Mouse (Mus musculus): ENCODE data around the gene Spag4.

Gene Spag4

DNA sequence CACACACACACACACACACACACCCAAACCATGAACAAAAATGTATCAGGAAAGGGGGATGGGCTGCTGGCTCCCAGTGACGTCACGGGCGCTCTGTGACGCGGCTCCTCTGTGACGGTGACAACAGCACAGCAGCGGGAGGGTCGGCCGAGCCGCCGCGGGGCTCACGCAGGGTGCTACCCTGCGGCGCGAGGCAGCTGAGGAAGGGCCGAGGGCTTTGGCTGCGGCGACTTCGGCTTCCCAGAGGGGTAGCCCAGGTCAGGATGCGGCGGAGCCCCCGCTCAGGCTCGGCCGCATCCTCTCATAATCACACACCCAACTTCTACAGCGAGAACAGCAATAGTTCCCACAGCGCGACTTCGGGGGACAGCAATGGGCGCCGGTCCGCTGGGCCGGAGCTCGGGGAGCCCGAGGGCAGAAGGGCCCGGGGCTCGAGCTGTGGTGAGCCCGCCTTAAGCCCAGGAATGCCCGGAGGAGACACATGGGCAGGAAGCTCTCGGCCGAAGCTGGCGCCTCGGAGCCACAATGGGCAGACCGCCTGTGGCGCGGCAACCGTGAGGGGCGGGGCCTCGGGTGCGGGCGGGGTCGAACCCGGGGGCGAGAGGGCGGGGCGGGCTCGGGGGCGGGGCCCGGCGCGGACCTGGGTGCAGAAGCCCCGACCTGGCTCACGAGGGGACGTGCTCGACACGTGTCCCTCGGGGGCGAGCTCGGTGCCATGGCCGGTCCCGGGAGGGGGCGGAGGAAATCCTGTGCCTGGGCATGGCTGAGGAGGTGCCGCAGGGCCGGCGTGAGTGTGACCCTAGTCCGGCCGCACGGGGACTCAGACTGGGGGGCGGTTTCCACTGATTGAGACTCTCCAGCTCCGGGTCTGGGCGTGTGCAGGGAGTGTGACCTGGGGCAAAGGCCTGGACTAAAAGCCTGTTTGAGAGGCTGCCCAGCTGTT lies at the start of gene Spag4:
Gene Spag4, plus strand, starts transcription at position 77 of the 943 bp plus-strand sequence.
- no peak for DNase-seq (ENCODE audit: extremely low spot score, low read depth, low spot score)

DNA sequence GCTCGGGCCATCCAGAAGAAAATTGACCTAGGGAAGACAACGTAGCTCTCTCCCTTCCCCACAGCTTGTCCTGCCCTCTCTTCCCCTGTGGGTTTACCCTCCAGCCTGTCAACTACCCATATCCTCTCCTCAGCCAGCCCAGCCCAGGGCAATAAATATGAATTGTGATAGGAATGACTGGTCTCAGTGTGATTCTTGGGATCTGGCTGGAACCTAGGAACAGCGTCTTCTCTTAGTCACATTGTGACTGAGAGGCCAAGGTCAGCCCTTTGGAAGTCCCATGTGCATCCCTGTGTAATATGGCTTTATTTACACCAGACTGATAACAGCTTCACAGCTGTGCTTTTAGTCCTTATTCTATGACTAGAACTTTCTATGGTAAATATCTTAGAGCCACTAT lies 46.9 kb upstream of the Spag4 start:
- no peak for DNase-seq (ENCODE audit: extremely low spot score, low read depth, low spot score)

GRCm38 (mm10) chr2:156021219-156021618 lies 43.8 kb upstream of the Spag4 start:
- no peak for DNase-seq (ENCODE audit: extremely low spot score, low read depth, low spot score)

- no peak for DNase-seq (ENCODE audit: extremely low spot score, low read depth, low spot score)
Observed at GRCm38 (mm10) chr2:156021765-156022164, 43.2 kb upstream of the Spag4 start.

DNA sequence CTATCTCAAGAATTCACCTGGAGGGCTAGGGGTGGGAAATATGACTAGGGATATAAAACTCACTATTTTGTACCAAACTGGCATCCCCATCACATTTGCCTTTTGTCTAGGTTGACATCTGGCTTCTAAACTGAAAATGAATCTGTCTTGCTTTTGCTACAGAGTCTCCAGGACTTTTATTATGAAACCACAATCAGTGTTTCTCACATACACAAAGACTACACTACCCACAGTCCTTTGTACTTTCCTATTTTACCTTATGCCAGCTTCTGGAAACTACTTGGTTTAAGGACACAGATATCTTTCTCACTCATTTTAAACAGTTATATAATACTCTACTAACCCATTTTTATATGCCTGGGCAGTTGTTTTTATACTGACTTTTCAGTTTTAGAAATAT lies 39.5 kb upstream of the Spag4 start:
- no peak for DNase-seq (ENCODE audit: extremely low spot score, low read depth, low spot score)

DNA sequence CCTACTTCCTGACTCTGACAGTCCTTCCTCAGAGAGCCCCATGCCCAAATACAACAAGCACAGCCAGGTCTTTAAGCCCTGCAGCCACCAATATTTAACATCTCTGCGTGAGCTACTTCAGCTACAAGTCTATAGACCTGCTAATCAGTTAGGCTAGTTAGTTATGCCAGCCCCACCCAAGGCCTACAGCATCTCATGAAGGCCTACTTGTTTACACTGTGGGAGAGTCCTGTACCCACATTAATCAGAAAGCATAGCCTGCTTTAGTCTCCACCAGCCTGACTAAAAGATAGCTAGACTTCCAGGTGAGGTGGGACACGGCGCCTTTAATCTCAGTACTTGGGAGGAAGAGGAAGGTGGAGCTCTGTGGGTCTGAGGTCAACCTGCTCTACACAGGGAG lies 25.6 kb upstream of the Spag4 start:
- no peak for DNase-seq (ENCODE audit: extremely low spot score, low read depth, low spot score)

DNA sequence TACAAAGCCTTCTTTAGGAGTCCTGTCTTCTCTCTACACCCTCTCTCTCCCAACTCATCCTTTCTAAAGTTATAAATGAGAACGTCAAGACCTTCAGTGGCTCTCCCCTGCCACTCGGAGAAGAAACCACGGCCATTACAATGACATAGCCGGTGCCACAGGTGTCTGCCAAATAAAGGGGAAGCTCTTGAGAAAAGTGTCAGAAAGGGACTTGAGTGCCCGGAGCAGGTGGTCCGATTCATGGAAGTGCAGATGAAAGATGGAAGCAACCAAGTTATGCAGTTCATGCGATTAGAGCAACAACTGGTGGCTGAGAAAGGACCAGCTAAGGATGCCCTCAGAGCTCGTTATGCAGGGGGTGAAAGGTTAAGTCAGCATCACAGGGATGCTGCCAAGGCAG lies 22.1 kb upstream of the Spag4 start:
- DNase-seq (ENCODE audit: extremely low spot score, low read depth, low spot score) = no peak

- DNase-seq (ENCODE audit: extremely low spot score, low read depth, low spot score) = no peak
Observed at GRCm38 (mm10) chr2:156047929-156048328, 17.0 kb upstream of the Spag4 start.

- no peak for DNase-seq (ENCODE audit: extremely low spot score, low read depth, low spot score)
Observed at GRCm38 (mm10) chr2:156052816-156053215, 12.2 kb upstream of the Spag4 start, which contains the start of gene Fer1l4. Gene Fer1l4 (minus strand): TSS chr2:156052947.

DNA sequence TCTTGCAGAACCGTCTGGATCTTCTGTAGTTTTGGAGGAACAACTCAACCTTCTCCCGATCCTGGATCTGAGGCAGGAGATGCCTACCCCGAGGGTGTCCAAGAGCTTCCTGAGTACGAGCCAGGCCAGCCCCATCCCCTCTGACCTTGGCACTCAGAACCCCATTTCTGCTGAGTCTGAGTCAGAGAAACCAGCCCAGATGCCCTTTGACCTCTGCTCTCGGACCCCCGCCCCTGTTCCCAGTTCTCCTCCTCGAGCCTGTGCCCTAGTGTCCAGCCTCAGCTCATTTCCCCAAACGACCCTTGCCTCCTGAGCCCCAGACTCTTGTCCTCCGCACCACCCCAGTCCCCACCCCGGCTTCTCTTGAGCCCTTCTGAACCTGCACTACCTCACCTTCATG lies 1.2 kb downstream of the Spag4 start:
- DNase-seq (ENCODE audit: extremely low spot score, low read depth, low spot score) = no peak

DNA sequence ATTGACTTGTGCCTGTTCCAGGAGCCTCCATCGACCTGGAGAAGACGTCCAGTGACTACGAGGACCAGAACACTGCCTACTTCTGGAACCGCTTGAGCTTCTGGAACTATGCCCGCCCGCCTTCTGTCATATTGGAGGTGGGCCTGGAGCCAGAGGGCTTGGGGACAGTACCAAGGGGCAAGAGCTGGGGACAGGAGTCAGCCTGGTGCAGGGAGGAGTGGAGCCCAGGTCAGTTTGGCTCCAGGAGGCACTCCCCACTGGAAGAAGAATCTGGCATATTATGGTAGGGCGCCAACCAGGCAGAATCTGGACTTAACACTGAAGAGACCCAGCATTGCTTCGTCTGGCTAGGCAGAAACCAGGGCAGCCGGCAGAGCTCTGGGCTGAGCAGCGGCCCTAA lies 2.9 kb downstream of the Spag4 start:
- DNase-seq (ENCODE audit: extremely low spot score, low read depth, low spot score) = no peak

DNA sequence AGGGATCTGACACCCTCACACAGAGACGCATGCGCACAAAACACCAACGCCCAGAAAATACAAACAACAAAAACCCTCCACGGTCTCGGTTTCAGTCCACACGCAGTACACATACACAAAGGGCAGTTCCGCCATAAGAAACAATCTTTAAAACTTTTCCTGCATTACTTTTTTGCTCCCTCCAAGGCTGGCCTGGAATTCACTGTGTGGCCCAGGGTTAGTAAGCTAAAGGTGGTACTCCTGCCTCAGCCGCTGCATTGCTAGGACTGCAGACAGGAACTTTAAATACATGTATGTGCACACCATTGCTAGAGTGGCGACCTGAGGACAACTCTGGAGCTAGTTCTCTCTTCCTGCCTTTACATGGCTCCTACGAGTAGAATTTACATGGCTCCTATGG lies 6.3 kb downstream of the Spag4 start:
- no peak for DNase-seq (ENCODE audit: extremely low spot score, low read depth, low spot score)

DNA sequence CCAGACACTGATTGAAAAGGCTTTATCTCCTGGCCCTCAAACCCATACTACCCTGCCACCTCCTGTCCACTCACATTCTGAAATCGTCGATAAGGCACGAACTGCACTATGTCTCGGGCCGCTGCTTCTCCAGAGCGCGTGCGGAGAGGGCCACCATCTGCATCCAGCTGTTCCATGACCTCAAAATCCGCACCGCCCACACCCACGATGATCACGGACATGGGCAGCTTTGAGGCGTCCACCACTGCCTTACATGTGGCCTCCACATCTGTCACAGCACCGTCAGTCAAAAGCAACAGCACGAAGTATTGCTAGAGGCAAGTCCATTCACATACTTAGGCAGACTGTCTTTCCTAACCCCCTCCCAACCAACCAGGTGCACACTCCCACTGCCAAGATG lies 8.8 kb downstream of the Spag4 start:
- no peak for DNase-seq (ENCODE audit: extremely low spot score, low read depth, low spot score)

DNA sequence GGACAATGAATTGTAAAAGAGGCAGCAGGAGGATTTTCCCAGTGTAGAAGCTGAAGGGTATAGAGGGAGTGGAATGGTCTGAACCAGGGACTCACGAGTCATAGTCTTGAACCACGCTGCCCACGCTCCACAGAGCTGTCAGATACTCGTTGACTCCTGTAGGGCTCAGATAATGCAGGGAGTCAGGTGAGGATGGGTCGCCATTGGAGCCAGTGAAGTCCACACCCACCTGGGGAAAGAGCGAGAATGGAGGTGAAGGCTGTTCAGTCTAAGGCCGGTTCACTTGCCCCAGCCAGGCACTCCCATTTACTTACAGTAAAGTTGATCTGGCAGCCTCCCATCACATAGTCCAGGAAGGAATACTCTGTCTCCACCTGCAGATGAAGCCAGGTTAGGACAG lies 12.5 kb downstream of the Spag4 start:
- DNase-seq (ENCODE audit: extremely low spot score, low read depth, low spot score) = no peak

DNA sequence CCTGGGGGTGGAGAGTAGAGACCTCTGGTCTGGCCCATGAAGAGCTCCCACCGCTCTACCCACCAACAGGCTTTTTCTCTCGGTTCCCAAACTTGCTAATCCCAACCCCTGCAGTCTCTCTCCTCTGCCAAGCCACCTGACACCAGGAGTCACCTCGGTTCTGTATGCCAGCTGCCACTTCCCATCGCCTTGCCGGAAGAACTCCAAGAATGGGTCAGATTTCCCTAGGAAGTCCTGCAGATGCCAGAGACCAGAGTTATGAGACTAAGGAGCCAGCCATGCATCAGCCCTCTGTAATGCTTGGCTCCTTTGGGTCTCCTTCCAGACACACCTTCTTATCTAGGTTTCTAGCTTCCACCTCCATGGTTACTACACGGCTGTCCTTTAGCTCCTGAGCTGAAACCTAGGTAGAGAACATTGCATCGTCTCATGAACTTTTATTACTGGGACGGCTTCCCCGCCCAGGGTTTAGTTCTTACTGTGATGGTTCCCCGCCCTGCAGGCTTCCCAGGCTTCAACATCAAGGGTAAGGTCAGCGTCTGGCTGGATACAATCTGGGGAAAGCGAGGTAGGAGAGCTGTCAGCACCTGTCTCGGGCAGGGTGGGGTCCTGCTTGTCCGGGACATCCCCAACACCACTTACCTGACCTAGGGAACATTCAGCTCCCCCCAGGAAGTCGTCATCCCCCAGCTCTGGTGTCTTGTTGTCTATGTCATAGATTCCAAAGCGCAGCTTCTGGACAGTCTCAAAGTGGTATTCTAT lies 13.6 kb downstream of the Spag4 start:
- no peak for DNase-seq (ENCODE audit: extremely low spot score, low read depth, low spot score)

DNA sequence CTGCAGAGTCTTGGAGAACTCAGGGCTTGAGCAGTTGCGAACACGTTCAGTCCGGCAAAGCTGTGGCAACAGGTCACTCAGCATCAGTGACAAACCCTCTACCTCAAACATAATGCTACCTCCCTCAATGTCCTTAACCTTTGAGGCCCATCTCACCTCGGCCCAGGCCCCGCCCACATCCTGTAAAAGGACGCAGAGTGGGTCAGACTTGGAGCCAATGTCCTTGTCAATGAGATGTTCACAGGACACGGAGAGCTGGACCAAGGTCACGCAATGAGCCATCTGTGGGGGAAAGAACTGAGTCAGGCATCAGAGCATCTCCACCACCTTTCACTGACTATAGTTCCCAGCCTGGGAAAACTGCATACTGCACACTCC lies 14.2 kb downstream of the Spag4 start:
- DNase-seq (ENCODE audit: extremely low spot score, low read depth, low spot score) = no peak

DNA sequence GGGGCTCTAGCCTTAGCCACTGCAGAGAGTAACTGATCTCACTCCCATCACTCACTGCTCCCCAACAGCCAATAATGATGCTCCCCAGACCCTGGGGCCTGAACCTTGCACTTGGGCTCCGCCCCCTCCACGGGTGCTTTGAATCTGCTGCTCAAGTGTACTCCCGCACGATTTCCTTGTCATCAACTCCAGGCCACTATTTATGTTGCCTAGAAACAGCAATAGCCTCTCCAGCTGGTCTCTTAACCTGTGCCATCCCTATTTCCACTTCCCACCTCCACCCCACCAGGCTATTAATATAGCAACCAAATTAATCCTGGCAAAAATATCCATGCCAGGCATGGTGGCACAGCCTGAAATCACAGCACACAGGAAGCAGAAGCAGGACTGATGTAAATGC lies 14.7 kb downstream of the Spag4 start:
- no peak for DNase-seq (ENCODE audit: extremely low spot score, low read depth, low spot score)

GRCm38 (mm10) chr2:156080391-156080790 lies 15.4 kb downstream of the Spag4 start:
- DNase-seq (ENCODE audit: extremely low spot score, low read depth, low spot score) = no peak

GRCm38 (mm10) chr2:156084541-156084940 lies 19.6 kb downstream of the Spag4 start:
- DNase-seq (ENCODE audit: extremely low spot score, low read depth, low spot score) = no peak

DNA sequence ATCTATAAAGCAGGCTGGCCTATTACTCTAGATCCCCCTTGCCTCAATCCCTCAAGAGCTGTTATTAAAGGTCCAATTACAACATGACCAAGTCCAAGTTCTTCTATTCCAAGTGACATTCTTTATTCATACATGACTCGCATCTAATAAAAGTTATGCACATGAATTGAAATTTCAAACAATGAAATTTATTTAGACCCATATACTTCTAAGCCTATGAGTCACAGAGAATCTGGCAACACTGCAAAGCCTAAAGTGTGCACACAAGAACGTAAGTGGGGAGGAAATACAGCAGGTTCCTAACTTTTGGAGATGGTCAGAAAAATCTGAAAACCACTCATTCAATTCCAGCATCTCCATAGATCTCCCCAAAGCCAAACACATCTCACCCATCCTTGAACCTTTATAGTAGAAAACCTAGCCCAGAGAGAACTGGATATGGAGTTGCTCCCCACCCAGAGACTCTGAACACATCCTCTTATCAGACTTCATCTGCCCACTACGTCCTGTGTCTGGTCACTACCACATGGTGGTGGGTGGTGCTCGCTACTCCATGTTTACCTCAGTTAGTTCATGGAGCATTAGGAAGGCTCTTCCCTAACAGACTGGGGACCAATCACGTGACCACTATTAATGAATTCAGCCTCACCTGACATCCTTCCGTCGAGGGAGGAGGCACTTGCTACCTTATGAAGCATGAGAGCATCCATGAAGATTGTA lies 22.6 kb downstream of the Spag4 start:
- DNase-seq (ENCODE audit: extremely low spot score, low read depth, low spot score) = no peak

DNA sequence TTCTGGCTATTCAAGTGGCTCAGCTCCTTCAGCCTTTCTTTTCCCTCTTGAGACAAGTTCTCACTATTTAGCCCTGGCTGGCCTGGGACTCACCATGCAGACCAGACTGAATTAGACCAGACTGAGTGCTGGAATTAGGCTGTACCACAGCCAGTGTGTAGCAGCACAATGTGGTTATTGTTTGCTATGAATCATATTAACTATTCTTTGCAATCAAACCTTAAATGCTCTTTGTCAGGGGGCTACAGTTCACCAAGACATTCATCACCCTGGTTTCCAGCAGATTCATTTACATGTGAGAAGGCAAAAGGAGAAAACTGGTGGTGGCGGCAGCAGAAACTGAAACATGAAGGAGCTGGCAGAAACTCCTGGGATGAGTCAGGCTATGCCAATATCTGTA lies 24.8 kb downstream of the Spag4 start:
- no peak for DNase-seq (ENCODE audit: extremely low spot score, low read depth, low spot score)

DNA sequence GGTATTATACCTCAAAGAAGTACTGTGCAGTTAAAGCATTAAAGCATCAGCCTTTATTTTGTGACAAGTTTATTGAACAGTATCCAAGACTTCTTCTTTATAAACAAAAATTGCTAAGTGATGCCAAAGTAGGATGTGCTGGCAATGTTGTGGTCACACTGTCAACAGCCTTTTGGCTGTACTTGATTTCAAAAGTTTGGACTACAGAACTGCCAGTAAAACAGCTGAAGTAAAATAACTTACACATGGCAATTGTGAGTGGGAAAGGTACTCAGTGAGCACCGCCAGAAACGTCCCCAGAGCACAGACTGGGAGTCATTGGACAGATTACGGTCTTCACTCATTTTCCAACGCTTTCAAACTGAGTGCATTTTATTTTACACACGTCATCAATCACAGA lies 27.0 kb downstream of the Spag4 start:
- DNase-seq (ENCODE audit: extremely low spot score, low read depth, low spot score) = no peak

Measured in hindlimb bud, embryonic 11.5 days (tissue).